Mouse (Mus musculus): ENCODE results near the gene Chrnb1.
A peak's percentile ranks its signal among the peaks of the same experiment; 100 is the strongest.

Gene Chrnb1

DNA sequence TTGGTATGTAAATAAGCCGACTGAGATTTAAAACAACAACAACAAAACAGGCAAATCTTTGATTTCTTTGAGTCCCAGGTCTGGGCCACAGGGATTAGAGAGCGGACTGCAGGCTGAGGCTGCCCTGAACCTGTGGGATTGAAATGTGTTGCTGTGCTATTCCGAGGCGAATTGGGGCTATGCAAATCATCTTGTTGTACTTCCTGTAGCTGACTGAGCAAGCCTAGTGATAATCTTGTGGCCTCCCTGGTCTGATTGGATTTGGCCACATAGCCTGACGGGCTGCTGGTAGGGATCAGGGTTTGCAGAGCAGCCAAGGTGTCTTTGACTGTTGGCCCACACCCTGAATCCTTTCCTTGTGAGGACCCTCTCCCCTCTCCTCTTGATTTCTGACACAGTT is 20.8 kb downstream of the Chrnb1 start:
- no peak for DNase-seq (ENCODE audit: low read depth, low spot score)

DNA sequence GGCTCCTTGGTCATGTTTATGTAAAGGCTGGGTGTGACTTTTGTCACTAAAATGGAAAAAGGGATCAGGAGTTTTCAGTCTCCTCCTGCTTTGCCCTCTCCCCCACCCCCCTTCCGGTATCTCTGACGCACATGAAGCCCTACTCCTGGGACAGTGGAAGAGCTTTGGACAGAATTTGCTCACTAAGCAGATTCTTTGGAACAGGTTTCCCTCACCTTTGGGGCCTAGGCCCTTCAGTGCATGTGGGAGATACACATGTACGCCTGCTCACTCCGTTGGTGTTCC is 28.2 kb downstream of the Chrnb1 start:
- DNase-seq (ENCODE audit: low read depth, low spot score), result peak; percentile 38

- peak; percentile 48 for DNase-seq (ENCODE audit: low read depth, low spot score)
These were observed 28.7 kb downstream of the Chrnb1 start for GRCm38 (mm10) chr11:69766872-69767624.

GRCm38 (mm10) chr11:69766126-69766609 is 29.6 kb downstream of the Chrnb1 start:
- peak; percentile 86 for DNase-seq (ENCODE audit: low read depth, low spot score)

- peak; percentile 71 for DNase-seq (ENCODE audit: low read depth, low spot score)
These were observed 30.3 kb downstream of the Chrnb1 start, which contains the start of gene Zbtb4 for GRCm38 (mm10) chr11:69765221-69766125. Zbtb4 (plus strand) TSS chr11:69765912.

DNA sequence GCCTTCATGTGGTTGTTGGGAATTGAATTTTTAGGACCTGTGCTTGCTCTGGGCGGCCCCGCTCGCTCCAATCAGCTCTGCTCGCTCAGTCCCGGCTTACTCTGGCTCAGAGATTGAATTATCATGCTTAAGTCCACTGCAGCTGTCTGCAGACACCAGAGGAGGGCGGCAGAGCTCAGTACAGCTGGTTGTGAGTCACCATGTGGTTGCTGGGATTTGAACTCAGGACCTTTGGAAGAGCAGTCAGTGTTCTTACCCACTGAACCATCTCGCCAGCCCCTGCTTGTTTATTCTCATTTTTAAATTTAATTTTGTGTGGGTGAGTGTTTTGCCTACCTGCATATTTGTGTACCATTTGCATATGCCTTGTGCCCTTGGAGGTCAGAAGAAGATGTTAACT is 32.2 kb downstream of the Chrnb1 start:
- DNase-seq (ENCODE audit: low read depth, low spot score), result no peak

GRCm38 (mm10) chr11:69761868-69762267 is 33.9 kb downstream of the Chrnb1 start, which contains the start of gene Slc35g3:
Slc35g3 (minus strand) TSS chr11:69761968.
- DNase-seq (ENCODE audit: low read depth, low spot score), result no peak

GRCm38 (mm10) chr11:69760901-69761200 is 34.9 kb downstream of the Chrnb1 start:
- no peak for DNase-seq (ENCODE audit: low read depth, low spot score)

- DNase-seq (ENCODE audit: low read depth, low spot score), result no peak
These were observed 35.4 kb downstream of the Chrnb1 start for GRCm38 (mm10) chr11:69760160-69760900.

DNA sequence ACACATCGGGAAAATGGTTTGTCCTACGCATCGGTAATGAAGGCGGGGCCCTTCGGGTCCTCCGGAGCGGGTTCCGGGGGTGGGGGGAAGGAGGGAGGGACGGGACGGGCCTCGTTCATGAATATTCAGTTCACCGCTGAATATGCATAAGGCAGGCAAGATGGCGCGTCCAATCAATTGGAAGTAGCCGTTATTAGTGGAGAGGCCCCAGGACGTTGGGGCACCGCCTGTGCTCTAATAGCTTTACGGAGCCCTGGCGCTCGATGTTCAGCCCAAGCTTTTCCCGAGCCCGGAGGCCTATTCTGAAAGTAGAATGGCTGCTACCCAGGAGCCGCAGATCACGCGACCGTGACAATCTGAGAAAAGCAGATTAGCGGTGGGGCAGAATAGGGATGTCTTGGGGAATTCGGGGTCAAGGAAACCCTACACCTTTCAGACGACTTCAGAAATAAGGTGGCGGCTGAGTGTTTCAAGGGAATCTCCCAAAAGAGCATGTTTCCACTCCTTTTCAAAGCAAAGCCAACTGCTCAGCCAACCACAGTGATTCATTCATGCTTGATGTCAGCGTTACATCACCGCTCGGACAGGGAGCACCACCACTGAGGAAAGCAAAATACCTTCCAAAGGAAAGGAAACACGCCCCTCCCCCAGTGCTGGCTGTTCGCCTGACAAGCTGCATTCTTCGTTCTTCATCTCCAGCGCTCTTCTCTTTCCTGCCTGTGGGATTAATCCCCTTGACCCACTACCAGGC is 36.6 kb downstream of the Chrnb1 start:
- peak; percentile 98 for DNase-seq (ENCODE audit: low read depth, low spot score)

DNA sequence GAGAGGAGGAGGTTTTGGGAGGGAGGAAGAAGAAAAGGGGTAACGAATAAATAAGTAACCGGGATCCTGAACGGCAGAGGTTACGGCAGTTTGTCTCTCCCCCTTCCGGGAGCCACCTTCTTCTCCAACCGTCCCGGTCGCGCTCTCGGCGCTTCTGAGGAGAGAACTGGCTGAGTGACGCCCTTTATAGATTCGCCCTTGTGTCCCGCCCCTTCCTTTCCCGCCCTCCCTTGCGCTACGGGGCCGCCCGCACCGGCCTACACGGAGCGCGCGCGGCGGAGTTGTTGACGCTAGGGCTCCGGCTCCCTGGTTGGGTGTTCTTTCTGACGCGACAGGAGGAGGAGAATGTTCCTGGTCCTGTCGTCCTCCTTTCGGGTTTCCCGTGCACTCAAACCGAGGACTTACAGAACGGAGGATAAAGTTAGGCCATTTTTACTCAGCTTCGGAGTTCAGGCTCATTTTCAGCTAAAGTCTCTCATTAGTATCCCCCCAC is 37.2 kb downstream of the Chrnb1 start, which contains the start of gene Polr2a:
Gene Polr2a (minus strand): TSS at position 160 of the 493 bp plus-strand sequence.
- peak; percentile 99 for DNase-seq (ENCODE audit: low read depth, low spot score)

DNA sequence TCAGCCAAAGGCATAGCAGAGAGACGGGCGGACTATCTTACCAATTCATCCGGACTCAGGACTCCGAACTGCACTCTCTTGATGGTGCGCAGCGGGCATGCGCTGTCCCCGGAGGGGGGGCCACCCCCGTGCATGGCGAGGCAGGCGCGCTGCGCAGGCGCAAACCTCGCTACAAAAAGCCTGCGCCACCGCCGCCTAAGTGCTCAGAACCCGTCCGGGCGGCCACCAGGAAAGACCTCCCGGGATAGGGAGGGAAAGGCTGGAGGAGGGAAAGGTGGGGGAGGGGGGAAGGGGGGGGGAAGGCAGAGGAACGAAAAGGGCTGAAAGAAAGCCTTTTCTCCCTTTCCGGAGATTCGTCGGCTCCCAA is 37.7 kb downstream of the Chrnb1 start:
- peak; percentile 98 for DNase-seq (ENCODE audit: low read depth, low spot score)

DNA sequence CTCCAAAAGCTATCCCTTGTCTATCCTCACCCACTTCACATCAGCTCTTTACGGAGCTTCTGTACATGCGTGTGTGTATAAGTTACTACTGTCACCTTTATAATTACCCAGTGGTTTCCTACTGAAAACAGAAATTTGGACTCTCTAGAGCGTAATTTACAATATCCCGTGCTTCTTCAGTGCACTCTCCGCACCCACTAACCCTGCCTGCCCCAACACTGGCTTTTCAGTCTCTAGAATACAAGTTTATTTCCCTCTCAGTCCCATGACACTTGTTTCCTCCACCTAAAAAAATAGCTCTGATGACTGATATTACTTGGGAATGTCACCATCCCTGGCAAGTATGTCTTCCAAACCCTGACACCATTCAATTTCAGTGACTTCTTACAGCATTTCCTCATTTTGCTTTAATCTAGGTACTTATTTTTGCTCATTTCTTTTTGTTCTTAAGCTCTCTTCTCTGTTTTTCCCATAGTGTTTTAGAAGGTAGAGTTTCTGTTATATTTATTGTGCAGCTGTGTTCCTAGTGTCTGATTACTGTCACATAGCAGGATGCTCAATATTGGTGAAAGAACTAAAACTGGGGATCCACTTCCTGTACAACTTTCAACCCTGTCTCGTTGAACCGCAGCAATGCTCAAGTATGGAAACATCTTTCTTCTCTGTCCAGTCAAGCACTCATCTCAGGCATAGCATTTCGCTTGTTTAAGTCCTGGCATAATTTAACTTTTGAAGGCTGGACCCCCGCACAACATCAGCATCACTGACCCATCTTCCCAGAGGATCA is 38.2 kb downstream of the Chrnb1 start:
- no peak for DNase-seq (ENCODE audit: low read depth, low spot score)

DNA sequence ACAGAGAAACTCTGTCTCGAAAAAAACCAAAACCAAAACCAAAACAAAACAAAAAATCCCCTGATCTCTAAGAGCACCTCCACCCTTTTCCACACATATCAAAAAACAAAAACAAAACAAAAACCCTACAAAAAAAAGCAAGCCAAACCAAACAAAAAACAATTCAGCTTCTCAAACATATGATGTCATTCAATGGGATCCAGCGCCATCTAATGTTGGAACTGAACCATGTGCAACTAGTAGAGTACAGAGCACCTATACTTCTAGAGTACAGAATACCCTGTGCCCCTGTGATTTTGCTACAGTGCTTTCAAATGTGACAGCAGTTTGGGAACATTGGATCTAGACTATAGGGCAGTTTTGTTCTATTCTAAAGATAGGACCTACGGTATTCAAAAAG is 41.0 kb downstream of the Chrnb1 start:
- DNase-seq (ENCODE audit: low read depth, low spot score), result peak; percentile 91

DNA sequence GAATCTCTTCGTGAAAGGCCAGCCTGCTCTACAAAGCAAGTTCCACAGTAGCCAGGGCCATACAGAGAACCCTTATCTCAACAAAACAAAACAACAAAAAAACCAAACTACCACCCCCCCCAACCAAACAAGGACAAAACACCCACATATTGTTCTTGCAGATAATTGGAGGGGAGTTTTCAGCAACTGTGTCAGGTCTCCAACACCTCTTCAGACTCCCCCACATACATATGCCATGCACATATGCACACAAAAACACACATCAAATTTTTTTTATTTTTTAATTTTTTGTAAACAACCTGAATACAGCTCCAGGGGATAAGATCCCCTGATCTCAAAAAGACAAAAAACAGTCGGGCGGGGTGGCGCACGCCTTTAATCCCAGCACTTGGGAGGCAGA is 41.5 kb downstream of the Chrnb1 start:
- DNase-seq (ENCODE audit: low read depth, low spot score), result no peak

DNA sequence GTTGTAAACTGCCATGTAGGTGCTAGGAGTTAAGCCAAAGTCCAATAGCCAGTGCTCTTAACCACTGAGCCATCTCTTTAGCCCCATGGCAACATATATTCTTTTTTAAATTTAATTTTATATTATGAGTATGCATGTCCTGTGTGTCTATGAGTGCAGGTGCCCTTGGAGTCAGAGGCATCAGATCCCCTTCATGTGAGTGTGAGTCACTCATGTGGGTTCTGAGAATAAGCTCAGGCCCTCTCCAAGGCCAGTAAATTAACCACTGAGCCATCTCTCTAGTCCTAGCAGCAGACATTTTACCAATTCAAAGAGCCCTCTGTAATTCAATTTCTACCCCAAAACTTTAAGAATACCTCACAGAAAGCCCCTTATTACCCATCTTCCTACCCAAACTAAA is 43.1 kb downstream of the Chrnb1 start:
- DNase-seq (ENCODE audit: low read depth, low spot score), result no peak

- no peak for DNase-seq (ENCODE audit: low read depth, low spot score)
These were observed 44.1 kb downstream of the Chrnb1 start for GRCm38 (mm10) chr11:69751635-69752034.

All from brain, adult 2 months (tissue).